Mouse (Mus musculus) intestine, embryonic 16.5 days (tissue): ENCODE measurements at regions not wholly inside any gene's neighbourhood (a gene's known extent, or its start where the extent isn't known, plus 50 kb on each side); places are given as distances from the start of the nearest gene placed in this dataset.

Source experiments
- ATAC-seq: fragments of 200-750 bp; cut with Nextera tagmentation; 2 replicates; pipeline ENCODE4 v1.8.0; 2017; ENCODE audit warnings: moderate TSS enrichment, moderate library complexity
- H3K27ac ChIP-seq: fragments of 300-500 bp; sonication (generic); 2 replicates; pipeline ENCODE4 v1.5.1; 2014; ENCODE audit warnings: mild to moderate bottlenecking, low read length
- H3K27me3 ChIP-seq: fragments of 300-500 bp; sonication (generic); replicated peaks from 2 replicates; pipeline ENCODE4 v1.6.1; 2014; ENCODE audit warnings: low read length, control low read depth, mixed read lengths; ENCODE audit not compliant: control insufficient read depth, insufficient read depth
- H3K36me3 ChIP-seq: fragments of 300-500 bp; sonication (generic); 2 replicates; pipeline ENCODE4 v1.6.1; 2014; ENCODE audit warnings: low read length, control low read depth; ENCODE audit not compliant: control insufficient read depth, insufficient read depth
- H3K4me1 ChIP-seq: fragments of 300-500 bp; sonication (generic); 2 replicates; pipeline ENCODE4 v1.6.1; 2014; ENCODE audit warnings: low read length, control low read depth, mixed read lengths; ENCODE audit not compliant: control insufficient read depth, insufficient read depth
- H3K4me2 ChIP-seq: fragments of 300-500 bp; sonication (generic); 2 replicates; pipeline ENCODE4 v1.6.1; 2014; ENCODE audit warnings: low read depth, low read length, control low read depth
- H3K4me3 ChIP-seq: fragments of 300-500 bp; sonication (generic); 2 replicates; pipeline ENCODE4 v1.5.1; 2014; ENCODE audit warnings: mild to moderate bottlenecking, low read length
- H3K9ac ChIP-seq: fragments of 300-500 bp; sonication (generic); 2 replicates; pipeline ENCODE4 v1.6.1; 2014; ENCODE audit warnings: low read depth, low read length
- H3K9me3 ChIP-seq: fragments of 300-500 bp; sonication (generic); 2 replicates; pipeline ENCODE4 v1.6.1; 2016; ENCODE audit warnings: low read length, control low read depth; ENCODE audit not compliant: control insufficient read depth
- WGBS: fragments of 180-500 bp; shearing (Covaris S2); extraction: QIAGEN DNeasy Blood & Tissue Kit; methylation state at CpG from one replicate; pipeline ENCODE4 v1.1.7; 2014; 5-methylcytosine and 5-hydroxymethylcytosine counted together

DNA sequence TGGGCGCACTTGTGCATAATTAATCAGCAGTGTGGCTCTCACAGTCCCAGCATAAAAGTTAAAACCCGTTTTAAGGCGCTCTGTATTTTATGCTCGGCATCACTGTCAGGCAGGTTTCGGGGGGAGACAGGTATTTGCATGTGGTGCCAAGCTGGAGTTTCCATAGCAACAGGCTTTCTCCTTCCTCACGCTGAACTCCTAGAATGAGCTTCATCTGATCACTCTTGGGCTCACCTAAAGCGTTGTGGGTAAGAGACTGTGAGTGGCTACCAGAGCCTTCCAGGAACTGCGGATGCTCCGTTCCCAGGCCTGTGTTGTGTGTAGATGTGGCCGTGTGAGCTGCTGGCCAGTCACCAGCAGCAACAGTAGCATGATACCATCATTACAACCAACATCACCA, 161.5 kb downstream of the Ajap1 start:
- no peaks in the 10 kb centered on the region for H3K36me3 ChIP-seq
- H3K9me3 ChIP-seq: no peaks in the 10 kb centered on the region
- no peak overlapping the region for H3K9ac ChIP-seq
- WGBS: 78% methylated on average over 10 of the region's 10 CpGs
- H3K4me2 ChIP-seq: no peak overlapping the region
- no peaks in the 10 kb centered on the region for H3K27me3 ChIP-seq
- H3K27ac ChIP-seq: no peak overlapping the region
- H3K4me3 ChIP-seq: no peak overlapping the region
- no peak for ATAC-seq
- H3K4me1 ChIP-seq: no peaks in the 10 kb centered on the region

DNA sequence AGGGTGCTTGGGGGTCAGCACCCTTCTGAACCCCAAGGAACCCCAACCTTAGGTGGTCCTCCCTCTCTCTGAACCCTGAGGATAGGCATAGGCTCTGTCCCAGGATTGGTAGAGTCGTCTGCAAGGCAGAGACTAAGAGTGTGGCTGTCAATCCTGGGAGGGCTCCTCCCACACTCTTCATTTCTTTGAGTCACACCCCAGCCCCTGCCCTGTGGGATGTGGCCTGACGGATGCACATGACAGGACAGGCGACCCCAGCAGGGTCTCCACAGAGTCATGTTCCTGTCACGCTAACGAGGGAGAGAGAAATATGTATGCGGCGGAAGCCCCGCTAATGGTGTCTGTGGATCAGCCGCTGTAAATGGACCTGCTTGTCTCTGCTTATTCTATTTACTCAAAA, 162.0 kb downstream of the Ajap1 start:
- Histone ChIP-seq H3K9me3 (no peaks in the 10 kb centered on the region), H3K27ac (no peak overlapping the region), H3K4me1 (no peaks in the 10 kb centered on the region), H3K4me3 (no peak overlapping the region), H3K36me3 (no peaks in the 10 kb centered on the region), H3K4me2 (no peak overlapping the region), H3K27me3 (no peaks in the 10 kb centered on the region), H3K9ac (no peak overlapping the region)
- WGBS: 73% methylated on average over 9 of the region's 9 CpGs
- ATAC-seq: no peak

DNA sequence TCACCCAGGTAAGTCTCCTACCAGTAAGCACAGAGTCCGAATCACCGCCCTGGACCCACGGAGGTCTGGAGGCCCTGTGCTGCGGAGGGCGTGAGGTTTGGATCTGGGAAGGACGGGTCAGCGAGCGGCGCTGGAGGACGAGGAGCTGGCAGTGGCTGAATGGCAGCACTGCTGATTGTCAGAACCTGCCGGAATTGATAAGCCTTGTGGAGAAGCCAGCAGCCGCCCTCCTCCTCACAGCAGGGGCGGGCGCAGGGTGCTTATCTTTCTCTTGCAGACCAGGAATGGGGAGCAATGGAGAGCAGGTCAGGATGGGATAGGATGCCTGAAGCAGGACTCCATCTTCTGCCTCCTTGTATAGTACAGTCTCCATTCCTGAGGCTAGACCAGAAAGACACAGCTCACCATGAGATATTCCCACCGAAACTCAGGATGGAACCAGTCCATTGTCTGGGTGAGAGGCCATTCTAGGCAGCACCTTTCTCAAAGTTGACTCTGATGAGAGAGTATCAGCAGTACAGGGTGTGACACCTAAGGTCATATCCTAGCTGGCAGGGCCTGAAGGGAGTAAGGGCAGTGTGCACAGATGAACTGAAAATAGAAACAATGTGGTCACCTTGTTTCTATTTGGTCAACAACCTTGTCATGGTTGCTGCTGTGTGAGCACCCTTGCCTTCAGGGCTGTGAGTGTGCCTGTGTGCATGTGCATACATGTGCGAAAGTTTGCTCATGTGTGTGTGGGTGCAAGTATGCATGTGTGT, 165.5 kb downstream of the Ajap1 start:
- no peak for ATAC-seq
- Histone ChIP-seq H3K4me1 (no peaks in the 10 kb centered on the region), H3K9ac (no peak overlapping the region), H3K9me3 (no peaks in the 10 kb centered on the region), H3K27me3 (no peaks in the 10 kb centered on the region), H3K4me2 (no peak overlapping the region), H3K36me3 (no peaks in the 10 kb centered on the region), H3K4me3 (no peak overlapping the region), H3K27ac (no peak overlapping the region)
- WGBS: 71% methylated on average over 16 of the region's 16 CpGs

DNA sequence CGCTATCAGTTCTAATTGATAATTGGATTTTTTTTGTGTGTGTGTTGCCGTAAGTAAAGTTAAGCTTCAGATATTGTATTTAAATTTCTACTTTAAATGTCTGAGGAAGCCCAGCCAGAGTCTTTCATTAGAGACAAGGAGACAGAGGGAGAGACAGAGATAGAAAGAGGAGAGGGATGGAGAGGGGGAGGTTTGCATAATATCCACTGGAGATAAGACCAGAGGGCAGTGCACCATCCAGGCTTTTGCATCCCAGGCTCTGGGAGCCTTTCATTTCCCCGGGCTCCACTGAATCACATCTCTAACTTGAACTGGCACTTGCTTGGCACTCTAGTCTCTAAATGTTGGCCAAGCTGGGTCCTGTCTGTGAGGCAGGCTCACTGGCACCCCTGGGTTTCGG, 166.1 kb downstream of the Ajap1 start:
- no peak overlapping the region for H3K4me3 ChIP-seq
- ATAC-seq: no peak
- H3K27me3 ChIP-seq: no peaks in the 10 kb centered on the region
- H3K4me1 ChIP-seq: no peaks in the 10 kb centered on the region
- H3K4me2 ChIP-seq: no peak overlapping the region
- 82% methylated on average over 4 of the region's 4 CpGs for WGBS
- H3K9me3 ChIP-seq: no peaks in the 10 kb centered on the region
- no peak overlapping the region for H3K27ac ChIP-seq
- H3K9ac ChIP-seq: no peak overlapping the region
- H3K36me3 ChIP-seq: no peaks in the 10 kb centered on the region

DNA sequence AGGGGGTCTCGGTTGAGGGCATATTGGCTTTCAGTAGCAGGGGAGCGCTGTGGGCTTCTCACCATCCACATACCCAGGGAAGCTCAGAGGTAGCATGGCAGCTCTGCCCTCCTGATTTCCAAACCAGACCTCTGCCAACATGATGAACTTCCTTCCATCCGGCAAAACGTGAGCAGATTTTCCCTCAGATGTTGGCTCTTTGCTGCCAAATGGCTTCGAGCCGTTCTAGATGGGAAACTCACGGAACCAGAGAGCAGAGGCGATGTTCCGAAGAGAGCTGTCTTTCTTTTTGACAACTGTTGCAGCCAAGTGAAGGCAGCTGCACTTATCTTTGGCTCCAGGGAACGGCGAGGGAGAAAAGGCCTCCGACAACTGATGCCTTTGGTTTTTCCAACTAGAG, 168.7 kb downstream of the Ajap1 start:
- ATAC-seq: no peak
- H3K4me1 ChIP-seq: no peaks in the 10 kb centered on the region
- 86% methylated on average over 12 of the region's 12 CpGs for WGBS
- no peaks in the 10 kb centered on the region for H3K36me3 ChIP-seq
- no peaks in the 10 kb centered on the region for H3K27me3 ChIP-seq
- no peak overlapping the region for H3K27ac ChIP-seq
- no peak overlapping the region for H3K4me3 ChIP-seq
- no peak overlapping the region for H3K9ac ChIP-seq
- H3K9me3 ChIP-seq: no peaks in the 10 kb centered on the region
- no peak overlapping the region for H3K4me2 ChIP-seq

DNA sequence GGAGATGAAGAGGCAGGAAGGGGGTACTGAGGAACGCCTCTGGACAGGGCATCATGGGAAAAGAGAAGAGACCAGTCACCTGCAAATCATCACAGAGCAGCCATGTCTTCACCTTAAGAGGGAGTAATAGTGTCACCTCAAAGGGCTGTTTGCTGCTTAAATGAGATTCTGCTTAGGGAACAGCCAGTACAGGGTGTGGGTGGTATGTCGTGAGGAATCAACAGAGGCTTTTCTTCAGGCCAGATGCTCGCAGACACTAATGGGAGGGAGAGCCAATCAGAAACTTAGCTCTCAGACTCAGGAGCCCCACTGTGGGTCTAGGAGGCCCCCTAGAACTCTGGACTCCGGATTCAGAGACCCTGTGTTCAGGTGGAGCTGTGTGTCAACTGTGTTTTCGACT, 171.0 kb downstream of the Ajap1 start:
- H3K9me3 ChIP-seq: no peaks in the 10 kb centered on the region
- no peak overlapping the region for H3K9ac ChIP-seq
- H3K27ac ChIP-seq: no peak overlapping the region
- H3K4me3 ChIP-seq: no peak overlapping the region
- no peak overlapping the region for H3K4me2 ChIP-seq
- no peaks in the 10 kb centered on the region for H3K4me1 ChIP-seq
- WGBS: 59% methylated on average over 5 of the region's 5 CpGs
- no peaks in the 10 kb centered on the region for H3K27me3 ChIP-seq
- no peaks in the 10 kb centered on the region for H3K36me3 ChIP-seq
- ATAC-seq: no peak

DNA sequence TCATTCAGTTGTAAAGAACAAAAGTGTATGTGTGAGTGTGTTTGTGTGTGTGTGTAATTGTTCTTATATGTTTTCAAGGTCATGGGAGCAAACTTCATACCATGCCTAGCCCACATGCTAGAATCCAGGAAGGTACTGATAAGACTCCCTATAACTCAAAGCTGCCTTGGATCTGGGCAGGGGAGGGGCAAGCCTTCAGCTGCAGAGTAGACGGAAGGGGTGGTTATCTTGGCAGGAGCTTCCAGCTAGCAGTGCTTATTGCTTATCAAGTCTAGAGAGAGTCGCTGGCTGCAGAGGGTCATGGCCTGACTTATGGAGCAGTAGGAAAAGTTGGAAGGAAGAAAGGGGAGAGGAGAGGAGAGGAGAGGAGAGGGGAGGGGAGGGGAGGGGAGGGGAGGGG, 172.0 kb downstream of the Ajap1 start:
- Histone ChIP-seq H3K9me3 (no peaks in the 10 kb centered on the region), H3K4me3 (no peak overlapping the region), H3K27ac (no peak overlapping the region), H3K9ac (no peak overlapping the region), H3K4me2 (no peak overlapping the region), H3K4me1 (no peaks in the 10 kb centered on the region), H3K27me3 (no peaks in the 10 kb centered on the region), H3K36me3 (no peaks in the 10 kb centered on the region)
- WGBS: 26% methylated on average over 2 of the region's 2 CpGs
- ATAC-seq: peak; percentile 59; the same call in 1 of the 2 replicates

DNA sequence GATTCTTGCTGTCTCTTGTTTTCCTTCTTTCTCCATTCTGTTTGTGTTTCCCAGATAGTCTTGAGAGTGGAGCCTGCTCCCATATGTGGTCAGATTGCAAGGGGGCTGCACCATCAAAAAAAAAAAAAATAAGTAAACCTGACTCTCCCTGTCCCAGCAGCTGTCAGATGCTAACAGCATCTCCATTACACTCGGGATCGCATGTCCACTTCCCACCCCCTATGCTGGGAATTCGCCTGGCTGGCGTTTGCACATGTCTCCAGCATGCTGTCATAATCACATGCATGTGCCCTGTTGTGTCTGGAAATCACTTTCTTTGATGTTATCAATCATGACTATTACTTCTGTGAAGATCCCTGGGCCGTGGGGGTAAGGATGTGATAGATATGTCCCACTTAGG, 179.1 kb downstream of the Ajap1 start:
- no peaks in the 10 kb centered on the region for H3K36me3 ChIP-seq
- H3K4me1 ChIP-seq: no peaks in the 10 kb centered on the region
- no peak overlapping the region for H3K9ac ChIP-seq
- H3K4me2 ChIP-seq: no peak overlapping the region
- H3K27me3 ChIP-seq: no peaks in the 10 kb centered on the region
- no peaks in the 10 kb centered on the region for H3K9me3 ChIP-seq
- H3K27ac ChIP-seq: no peak overlapping the region
- no peak for ATAC-seq
- 68% methylated on average over 5 of the region's 5 CpGs for WGBS
- no peak overlapping the region for H3K4me3 ChIP-seq

DNA sequence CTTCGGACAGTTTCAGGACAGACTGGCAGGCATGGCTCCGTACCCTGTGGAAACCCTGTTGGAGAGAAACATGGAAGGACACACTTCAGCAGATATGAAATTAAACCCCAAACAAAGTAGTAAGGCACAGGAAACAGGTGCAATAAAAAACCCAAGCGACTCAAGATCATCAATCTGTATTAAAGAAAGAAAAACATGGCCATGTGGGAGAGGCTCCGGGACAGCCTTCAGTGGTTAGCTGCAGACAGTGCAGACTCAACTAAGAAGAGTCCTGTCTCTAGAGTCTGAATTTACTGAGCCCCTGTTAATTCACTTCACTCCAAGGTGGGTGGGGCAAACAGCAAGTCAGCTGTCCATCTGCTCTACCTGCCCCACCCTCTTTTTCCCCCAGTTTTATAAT, 179.8 kb downstream of the Ajap1 start:
- Histone ChIP-seq H3K4me2 (no peak overlapping the region), H3K36me3 (no peaks in the 10 kb centered on the region), H3K9me3 (peaks cover 3% of the 10 kb centered on the region; the same call in 1 of the 2 replicates), H3K4me1 (no peaks in the 10 kb centered on the region), H3K27ac (no peak overlapping the region), H3K27me3 (no peaks in the 10 kb centered on the region), H3K4me3 (no peak overlapping the region), H3K9ac (no peak overlapping the region)
- 78% methylated on average over 4 of the region's 4 CpGs for WGBS
- no peak for ATAC-seq

DNA sequence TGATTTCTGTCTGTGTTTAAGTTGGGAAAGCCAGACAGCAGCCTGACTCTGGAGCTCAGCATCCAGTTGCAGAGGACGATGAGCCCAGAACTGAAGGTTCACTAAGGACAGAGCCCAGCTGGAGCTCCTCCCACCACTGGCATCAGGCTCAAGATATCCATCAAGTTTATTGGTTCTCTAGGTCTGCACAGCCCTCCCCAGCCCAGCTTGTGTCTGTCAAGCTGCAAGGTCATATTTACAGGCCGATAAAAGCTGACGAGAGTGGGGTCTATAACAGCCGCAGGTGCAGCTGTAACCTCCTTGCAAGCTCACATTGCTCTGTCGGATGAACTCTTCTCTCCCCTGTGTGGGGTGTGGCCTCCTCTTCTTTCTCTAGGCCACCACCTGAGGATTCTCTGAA, 184.3 kb downstream of the Ajap1 start:
- Histone ChIP-seq H3K27ac (no peak overlapping the region), H3K4me1 (no peaks in the 10 kb centered on the region), H3K9ac (no peak overlapping the region), H3K36me3 (no peaks in the 10 kb centered on the region), H3K27me3 (no peaks in the 10 kb centered on the region), H3K4me3 (no peak overlapping the region), H3K4me2 (no peak overlapping the region), H3K9me3 (peaks cover 3% of the 10 kb centered on the region; the same call in 1 of the 2 replicates)
- WGBS: 42% methylated on average over 5 of the region's 5 CpGs
- no peak for ATAC-seq
